Mouse (Mus musculus) liver, embryonic 12.5 days (tissue): ENCODE results near the gene Crygs. TPM values are rescaled to one million over a fixed set of nuclear protein-coding genes. Genes with fewer than 3 reads are reported as not detected.

Source experiments
- ATAC-seq: fragments of 200-750 bp; cut with Nextera tagmentation; 2 replicates; pipeline ENCODE4 v1.8.0; 2017; ENCODE audit warnings: moderate number of reproducible peaks, mild to moderate bottlenecking, moderate library complexity
- H3K27ac ChIP-seq: fragments of 300-500 bp; sonication (generic); 2 replicates; pipeline ENCODE4 v1.5.1; 2016; ENCODE audit warnings: mild to moderate bottlenecking
- H3K27me3 ChIP-seq: fragments of 300-500 bp; sonication (generic); replicated peaks from 2 replicates; pipeline ENCODE4 v1.6.1; 2016; ENCODE audit warnings: mild to moderate bottlenecking, moderate library complexity
- H3K36me3 ChIP-seq: fragments of 300-500 bp; sonication (generic); 2 replicates; pipeline ENCODE4 v1.6.1; 2016; ENCODE audit warnings: mild to moderate bottlenecking, moderate library complexity
- H3K4me1 ChIP-seq: fragments of 300-500 bp; sonication (generic); 2 replicates; pipeline ENCODE4 v1.6.1; 2016
- H3K4me2 ChIP-seq: fragments of 300-500 bp; sonication (generic); 2 replicates; pipeline ENCODE4 v1.6.1; 2016; ENCODE audit warnings: mild to moderate bottlenecking, moderate library complexity
- H3K4me3 ChIP-seq: fragments of 300-500 bp; sonication (generic); 2 replicates; pipeline ENCODE4 v1.5.1; 2016; ENCODE audit warnings: mild to moderate bottlenecking, moderate library complexity
- H3K9ac ChIP-seq: fragments of 300-500 bp; sonication (generic); 2 replicates; pipeline ENCODE4 v1.6.1; 2016; ENCODE audit warnings: mild to moderate bottlenecking, moderate library complexity
- H3K9me3 ChIP-seq: fragments of 300-500 bp; sonication (generic); replicated peaks from 2 replicates; pipeline ENCODE4 v1.6.1; 2016; ENCODE audit warnings: mild to moderate bottlenecking, moderate library complexity
- WGBS: fragments of 180-500 bp; shearing (Covaris S2); methylation state at CpG from one replicate; pipeline ENCODE4 v1.1.7; 2016; ENCODE audit not compliant: insufficient replicate concordance; 5-methylcytosine and 5-hydroxymethylcytosine counted together
- polyA plus RNA-seq: library from polyadenylated mRNA; unstranded; fragments of >200 nt; fragmentation: Nextera tagmentation; extraction: Ambion mirVana; gene quantifications from 2 replicates; pipeline ENCODE4 v1.2.1, GENCODE M21; 2016

Gene Crygs
- polyA plus RNA-seq = 0.19 and 0.25 TPM in 2 replicates

- no peak within 1 kb of the TSS for H3K4me2 ChIP-seq
Measured at GRCm38 (mm10) chr16:22811477-22811876, at the start of gene Crygs. Crygs (minus strand) TSS chr16:22811577.

GRCm38 (mm10) chr16:22857431-22858113, 46.2 kb upstream of the Crygs start, which contains the start of the genes Tbccd1 and Dnajb11:
Tbccd1 (minus strand) TSS chr16:22857669.
Dnajb11 (plus strand) TSS chr16:22857845.
- Histone ChIP-seq H3K36me3 (peaks cover 48% of the 10 kb centered on the region), H3K4me1 (peaks cover 45% of the 10 kb centered on the region)
- WGBS = under 1% methylated on average over 62 of the region's 62 CpGs

More at GRCm38 (mm10) chr16:22811477-22811876, at the start of gene Crygs:
- Histone ChIP-seq H3K9ac (no peak within 1 kb of the TSS), H3K27ac (no peak within 1 kb of the TSS), H3K4me3 (no peak within 1 kb of the TSS), H3K4me1 (no peaks in the 10 kb centered on the region), H3K36me3 (peaks cover 30% of the 10 kb centered on the region), H3K27me3 (peaks cover 12% of the 10 kb centered on the region), H3K9me3 (no peaks in the 10 kb centered on the region)
- no peak for ATAC-seq
- 62% methylated on average over 2 of the region's 2 CpGs for WGBS

GRCm38 (mm10) chr16:22856773-22857172, 45.4 kb upstream of the Crygs start:
- Histone ChIP-seq H3K4me3 (peak overlapping the region; percentile 93), H3K27ac (peak overlapping the region; percentile 96), H3K27me3 (no peaks in the 10 kb centered on the region), H3K4me1 (peaks cover 53% of the 10 kb centered on the region), H3K4me2 (peak overlapping the region; percentile 87), H3K9ac (peak overlapping the region; percentile 73), H3K9me3 (no peaks in the 10 kb centered on the region), H3K36me3 (peaks cover 45% of the 10 kb centered on the region)
- 4% methylated on average over 9 of the region's 9 CpGs for WGBS
- ATAC-seq = peak; percentile 45

More at GRCm38 (mm10) chr16:22857431-22858113, 46.2 kb upstream of the Crygs start, which contains the start of the genes Tbccd1 and Dnajb11:
- peak within 1 kb of the TSS; percentile 87 for H3K4me2 ChIP-seq
- no peaks in the 10 kb centered on the region for H3K27me3 ChIP-seq
- peak within 1 kb of the TSS; percentile 92 for H3K9ac ChIP-seq
- peak within 1 kb of the TSS; percentile 93 for H3K4me3 ChIP-seq
- no peaks in the 10 kb centered on the region for H3K9me3 ChIP-seq
- H3K27ac ChIP-seq = peak within 1 kb of the TSS; percentile 96
- peak; percentile 96 for ATAC-seq

- no peaks in the 10 kb centered on the region for H3K9me3 ChIP-seq
- H3K9ac ChIP-seq = peak overlapping the region; percentile 53
- no peak for ATAC-seq
- H3K4me2 ChIP-seq = peak overlapping the region; percentile 87
- no peaks in the 10 kb centered on the region for H3K27me3 ChIP-seq
- peaks cover 60% of the 10 kb centered on the region for H3K4me1 ChIP-seq
- peak overlapping the region; percentile 76 for H3K27ac ChIP-seq
- WGBS = 55% methylated on average over 4 of the region's 4 CpGs
- H3K4me3 ChIP-seq = peak overlapping the region; percentile 36
- peaks cover 67% of the 10 kb centered on the region for H3K36me3 ChIP-seq
Measured at GRCm38 (mm10) chr16:22852709-22853108, 41.3 kb upstream of the Crygs start.

GRCm38 (mm10) chr16:22848331-22848730, 37.0 kb upstream of the Crygs start:
- ATAC-seq = no peak
- H3K4me1 ChIP-seq = peaks cover 60% of the 10 kb centered on the region
- WGBS = 83% methylated on average over 1 of the region's 1 CpGs
- H3K9ac ChIP-seq = no peak overlapping the region
- H3K9me3 ChIP-seq = no peaks in the 10 kb centered on the region
- H3K36me3 ChIP-seq = peaks cover 65% of the 10 kb centered on the region
- H3K4me2 ChIP-seq = no peak overlapping the region
- H3K27ac ChIP-seq = no peak overlapping the region
- no peak overlapping the region for H3K4me3 ChIP-seq
- H3K27me3 ChIP-seq = no peaks in the 10 kb centered on the region

- ATAC-seq = no peak
- peaks cover 54% of the 10 kb centered on the region for H3K4me1 ChIP-seq
- H3K9me3 ChIP-seq = no peaks in the 10 kb centered on the region
Measured at GRCm38 (mm10) chr16:22847686-22848085, 36.3 kb upstream of the Crygs start.

GRCm38 (mm10) chr16:22845481-22845880, 34.1 kb upstream of the Crygs start:
- H3K4me2 ChIP-seq = no peak overlapping the region
- no peaks in the 10 kb centered on the region for H3K9me3 ChIP-seq
- H3K27ac ChIP-seq = no peak overlapping the region
- ATAC-seq = no peak
- H3K4me1 ChIP-seq = peaks cover 36% of the 10 kb centered on the region
- H3K9ac ChIP-seq = no peak overlapping the region
- WGBS = 82% methylated on average over 4 of the region's 4 CpGs
- no peaks in the 10 kb centered on the region for H3K27me3 ChIP-seq
- H3K36me3 ChIP-seq = peaks cover 63% of the 10 kb centered on the region
- no peak overlapping the region for H3K4me3 ChIP-seq

More at GRCm38 (mm10) chr16:22847686-22848085, 36.3 kb upstream of the Crygs start:
- Histone ChIP-seq H3K27me3 (no peaks in the 10 kb centered on the region), H3K4me3 (no peak overlapping the region), H3K27ac (no peak overlapping the region), H3K9ac (no peak overlapping the region), H3K36me3 (peaks cover 59% of the 10 kb centered on the region), H3K4me2 (no peak overlapping the region)
- 78% methylated on average over 1 of the region's 1 CpGs for WGBS

- ATAC-seq = no peak
- Histone ChIP-seq H3K9me3 (no peaks in the 10 kb centered on the region), H3K36me3 (peaks cover 63% of the 10 kb centered on the region), H3K4me1 (peaks cover 36% of the 10 kb centered on the region), H3K27me3 (no peaks in the 10 kb centered on the region), H3K9ac (peak overlapping the region; percentile 64), H3K27ac (0 out of 2 replicates have a peak overlapping the region, but pooled peaks have one; percentile 30), H3K4me2 (peak overlapping the region; percentile 73), H3K4me3 (peak overlapping the region; percentile 52)
- WGBS = 60% methylated on average over 5 of the region's 5 CpGs
Measured at GRCm38 (mm10) chr16:22844834-22845233, 33.5 kb upstream of the Crygs start.

- H3K27ac ChIP-seq = peak overlapping the region; percentile 30; the same call in 1 of the 2 replicates
- no peaks in the 10 kb centered on the region for H3K9me3 ChIP-seq
- no peaks in the 10 kb centered on the region for H3K27me3 ChIP-seq
- peak overlapping the region; percentile 64 for H3K9ac ChIP-seq
- peak overlapping the region; percentile 73 for H3K4me2 ChIP-seq
- WGBS = 11% methylated on average over 26 of the region's 26 CpGs
- H3K4me1 ChIP-seq = peaks cover 36% of the 10 kb centered on the region
- peak; percentile 91 for ATAC-seq
- peaks cover 63% of the 10 kb centered on the region for H3K36me3 ChIP-seq
- peak overlapping the region; percentile 52 for H3K4me3 ChIP-seq
Measured at GRCm38 (mm10) chr16:22844061-22844801, 32.9 kb upstream of the Crygs start.

- Histone ChIP-seq H3K27ac (no peak overlapping the region), H3K4me3 (no peak overlapping the region), H3K9ac (no peak overlapping the region), H3K27me3 (no peaks in the 10 kb centered on the region), H3K4me1 (peaks cover 30% of the 10 kb centered on the region), H3K36me3 (peaks cover 63% of the 10 kb centered on the region), H3K9me3 (no peaks in the 10 kb centered on the region), H3K4me2 (no peak overlapping the region)
- 84% methylated on average over 5 of the region's 5 CpGs for WGBS
- ATAC-seq = no peak
Measured at GRCm38 (mm10) chr16:22842871-22843270, 31.5 kb upstream of the Crygs start.

- no peak overlapping the region for H3K4me3 ChIP-seq
- no peaks in the 10 kb centered on the region for H3K27me3 ChIP-seq
- no peak overlapping the region for H3K9ac ChIP-seq
- peaks cover 11% of the 10 kb centered on the region for H3K4me1 ChIP-seq
- no peak overlapping the region for H3K27ac ChIP-seq
- 89% methylated on average over 3 of the region's 3 CpGs for WGBS
- H3K36me3 ChIP-seq = peaks cover 82% of the 10 kb centered on the region
- ATAC-seq = no peak
- H3K4me2 ChIP-seq = no peak overlapping the region
- H3K9me3 ChIP-seq = no peaks in the 10 kb centered on the region
Measured at GRCm38 (mm10) chr16:22839146-22839857, 27.9 kb upstream of the Crygs start.
